Mouse (Mus musculus) myocyte (in vitro differentiated cells): ENCODE data around the gene Wdr77.

Source experiments
- E2F4 ChIP-seq: IDR thresholded peaks from one replicate; pipeline ENCODE4 v1.6.1; 2011; ENCODE audit warnings: mild to moderate bottlenecking, control low read depth, moderate library complexity; ENCODE audit not compliant: insufficient read depth
- MYOG ChIP-seq, 3 experiments: IDR thresholded peaks; one replicate each; pipeline ENCODE4 v1.6.1; 2011; ENCODE audit warnings: control low read depth in 2 of 3, low read depth in 2 of 3, mild to moderate bottlenecking in 2 of 3; ENCODE audit not compliant: insufficient read length in 2 of 3, control insufficient read depth in 1 of 3, insufficient read depth in 1 of 3
- POLR2A ChIP-seq: IDR thresholded peaks from one replicate; pipeline ENCODE4 v1.6.1; 2011; ENCODE audit warnings: low read depth, mild to moderate bottlenecking, control low read depth, moderate library complexity; ENCODE audit not compliant: insufficient read length
- REST ChIP-seq: IDR thresholded peaks from one replicate; pipeline ENCODE4 v1.6.1; 2011; ENCODE audit warnings: mild to moderate bottlenecking, control low read depth, moderate library complexity; ENCODE audit not compliant: insufficient read depth, insufficient read length
- SRF ChIP-seq: IDR thresholded peaks from one replicate; pipeline ENCODE4 v1.6.1; 2011; ENCODE audit warnings: low read depth; ENCODE audit not compliant: control insufficient read depth, insufficient read length
- TCF12 ChIP-seq: IDR thresholded peaks from one replicate; pipeline ENCODE4 v1.6.1; 2011; ENCODE audit warnings: mild to moderate bottlenecking, control low read depth; ENCODE audit not compliant: poor library complexity, insufficient read depth, severe bottlenecking
- USF1 ChIP-seq: IDR thresholded peaks from one replicate; pipeline ENCODE4 v1.6.1; 2011; ENCODE audit warnings: low read depth, mild to moderate bottlenecking, control low read depth, moderate library complexity

- no peak for TF ChIP-seq POLR2A
- TF ChIP-seq REST: no peak
- no peak for TF ChIP-seq TCF12
- TF ChIP-seq SRF: no peak
- no peak for TF ChIP-seq E2F4
- TF ChIP-seq USF1: no peak
- no peak for TF ChIP-seq MYOG (IDR thresholded peaks at IDR 0.05; ENCODE audit: control insufficient read depth in 1 of 3, insufficient read depth in 1 of 3, insufficient read length in 2 of 3, low read depth in 2 of 3)
Measured at GRCm38 (mm10) chr3:105958204-105958603, 965 bp upstream of the Wdr77 start.
